Mouse (Mus musculus): ENCODE measurements around the gene Nsun5.

Nsun5 gene

GRCm38 (mm10) chr5:135373601-135374000 lies 3.8 kb downstream of the Nsun5 start:
- CTCF ChIA-PET = no interaction called here

- CTCF ChIA-PET = no interaction called here
Observed at GRCm38 (mm10) chr5:135375167-135375566, 5.4 kb downstream of the Nsun5 start.

GRCm38 (mm10) chr5:135376341-135376740 lies 6.6 kb downstream of the Nsun5 start:
- CTCF ChIA-PET = no interaction called here

GRCm38 (mm10) chr5:135380681-135381080 lies 10.9 kb downstream of the Nsun5 start:
- CTCF ChIA-PET = no interaction called here

GRCm38 (mm10) chr5:135381356-135381925 lies 11.7 kb downstream of the Nsun5 start:
- CTCF ChIA-PET = no interaction called here

- CTCF ChIA-PET = no interaction called here
Observed at GRCm38 (mm10) chr5:135382746-135383145, 13.0 kb downstream of the Nsun5 start.

GRCm38 (mm10) chr5:135383771-135384170 lies 14.0 kb downstream of the Nsun5 start:
- CTCF ChIA-PET = no interaction called here

GRCm38 (mm10) chr5:135394004-135394823 lies 24.5 kb downstream of the Nsun5 start, which contains the start of gene Pom121:
Gene Pom121, minus strand, starts transcription at chr5:135394546.
- CTCF ChIA-PET = no interaction called here

- CTCF ChIA-PET = no interaction called here
Observed at GRCm38 (mm10) chr5:135395826-135396225, 26.1 kb downstream of the Nsun5 start.

- CTCF ChIA-PET = no interaction called here
Observed at GRCm38 (mm10) chr5:135399382-135399781, 29.6 kb downstream of the Nsun5 start.

- CTCF ChIA-PET = interaction anchor here (0.6 kb wide), 1 partner anchor 94 kb away, joined by 3 read pairs; no protein-coding TSS in a partner anchor
Observed at GRCm38 (mm10) chr5:135400244-135400643, 30.5 kb downstream of the Nsun5 start.

- CTCF ChIA-PET = interaction anchor here (0.6 kb wide), 1 partner anchor 15 kb away, joined by 5 read pairs; no protein-coding TSS in a partner anchor
Observed at GRCm38 (mm10) chr5:135404623-135405022, 34.9 kb downstream of the Nsun5 start.

- CTCF ChIA-PET = interaction anchor here (0.7 kb wide), 1 partner anchor 211 kb away, joined by 3 read pairs; no protein-coding TSS in a partner anchor
Observed at GRCm38 (mm10) chr5:135405437-135405836, 35.7 kb downstream of the Nsun5 start.

GRCm38 (mm10) chr5:135408114-135408513 lies 38.4 kb downstream of the Nsun5 start:
- CTCF ChIA-PET = no interaction called here

- CTCF ChIA-PET = no interaction called here
Observed at GRCm38 (mm10) chr5:135410266-135410665, 40.5 kb downstream of the Nsun5 start.
